Mouse (Mus musculus) erythroblast, adult 5-6 weeks (primary cell): Measurements from ENCODE around the gene Snx1. TPM values are rescaled to one million over a fixed set of nuclear protein-coding genes. Genes with fewer than 3 reads are reported as not detected.
A peak's percentile ranks its signal among the peaks of the same experiment; 100 is the strongest.

Source experiments
- ATAC-seq: replicated peaks from 2 replicates; pipeline ENCODE4 v1.8.0; 2016; ENCODE audit warnings: moderate number of reproducible peaks, mild to moderate bottlenecking, moderate TSS enrichment, inconsistent platforms; ENCODE audit not compliant: poor library complexity, low FRiP score, severe bottlenecking
- total RNA-seq, 2 experiments: library from RNA; stranded (forward) in 1 of 2; stranded (reverse) in 1 of 2; fragments of 150-400 nt in 1 of 2; fragments of 200-764, 138-1000 nt in 1 of 2; gene quantifications; 2 replicates each; pipeline versions ENCODE4 v1.2.3 to v1.2.4; 2015 to 2017; ENCODE audit warnings: low replicate concordance in 2 of 2

Snx1 gene
- total RNA-seq, 2 experiments from 2014 or later, result 11.1 to 44.0 TPM

GRCm38 (mm10) chr9:66060308-66060647 is 66.1 kb downstream of the Snx1 start:
- peak; percentile 41 for ATAC-seq

- peak; percentile 94 for ATAC-seq
Observed at GRCm38 (mm10) chr9:66059583-66060307, 66.6 kb downstream of the Snx1 start, which contains the start of gene Ppib. TSS of gene Ppib (plus strand) at chr9:66060222.

GRCm38 (mm10) chr9:66053620-66054019 is 72.8 kb downstream of the Snx1 start:
- ATAC-seq, result no peak

GRCm38 (mm10) chr9:66052731-66053130 is 73.7 kb downstream of the Snx1 start:
- ATAC-seq, result no peak

- ATAC-seq, result no peak
Observed at GRCm38 (mm10) chr9:66051493-66051892, 74.9 kb downstream of the Snx1 start.

- ATAC-seq, result no peak
Observed at GRCm38 (mm10) chr9:66049931-66050601, 76.3 kb downstream of the Snx1 start.

- no peak for ATAC-seq
Observed at GRCm38 (mm10) chr9:66043241-66043640, 83.1 kb downstream of the Snx1 start.

- no peak for ATAC-seq
Observed at GRCm38 (mm10) chr9:66042331-66042730, 84.1 kb downstream of the Snx1 start.

- ATAC-seq, result no peak
Observed at GRCm38 (mm10) chr9:66040801-66041200, 85.6 kb downstream of the Snx1 start.

GRCm38 (mm10) chr9:66039290-66039689 is 87.1 kb downstream of the Snx1 start:
- no peak for ATAC-seq

GRCm38 (mm10) chr9:66038581-66038980 is 87.8 kb downstream of the Snx1 start:
- ATAC-seq, result no peak; the same call in 1 of the 2 replicates

Other genes with a start within 250 kb of the Snx1 start
- gene Pclaf, start 236.3 kb downstream of the Snx1 start, total RNA-seq (2015; ENCODE audit: low replicate concordance), result 21.7 and 24.9 TPM in 2 replicates
- gene Pclaf, start 236.3 kb downstream of the Snx1 start, total RNA-seq (2017; ENCODE audit: low replicate concordance), result 51.6 and 90.7 TPM in 2 replicates
- 5.4 and 6.0 TPM in 2 replicates for gene Trip4, start 217.8 kb downstream of the Snx1 start, total RNA-seq (2015; ENCODE audit: low replicate concordance)
- 8.0 and 13.5 TPM in 2 replicates for gene Trip4, start 217.8 kb downstream of the Snx1 start, total RNA-seq (2017; ENCODE audit: low replicate concordance)
- 9.6 and 15.8 TPM in 2 replicates for gene Csnk1g1, start 217.7 kb downstream of the Snx1 start, total RNA-seq (2015; ENCODE audit: low replicate concordance)
- gene Csnk1g1, start 217.7 kb downstream of the Snx1 start, total RNA-seq (2017; ENCODE audit: low replicate concordance), result 12.5 and 19.3 TPM in 2 replicates
- 121 and 151 TPM in 2 replicates for gene Ppib, start 66.4 kb downstream of the Snx1 start, total RNA-seq (2015; ENCODE audit: low replicate concordance)
- 155 and 185 TPM in 2 replicates for gene Ppib, start 66.4 kb downstream of the Snx1 start, total RNA-seq (2017; ENCODE audit: low replicate concordance)
- gene Snx22, start 56.9 kb downstream of the Snx1 start, total RNA-seq (2015; ENCODE audit: low replicate concordance), result 35.7 and 39.1 TPM in 2 replicates
- 58.5 and 59.1 TPM in 2 replicates for gene Snx22, start 56.9 kb downstream of the Snx1 start, total RNA-seq (2017; ENCODE audit: low replicate concordance)
- 71.7 and 81.5 TPM in 2 replicates for gene Ciao2a, start within 50 bp of the Snx1 start, total RNA-seq (2015; ENCODE audit: low replicate concordance)
- 37.1 and 66.1 TPM in 2 replicates for gene Ciao2a, start within 50 bp of the Snx1 start, total RNA-seq (2017; ENCODE audit: low replicate concordance)
- 157 and 171 TPM in 2 replicates for gene Dapk2, start 31.6 kb upstream of the Snx1 start, total RNA-seq (2015; ENCODE audit: low replicate concordance)
- 252 and 316 TPM in 2 replicates for gene Dapk2, start 31.6 kb upstream of the Snx1 start, total RNA-seq (2017; ENCODE audit: low replicate concordance)
- 543 and 570 TPM in 2 replicates for gene Herc1, start 223.9 kb upstream of the Snx1 start, total RNA-seq (2015; ENCODE audit: low replicate concordance)
- gene Herc1, start 223.9 kb upstream of the Snx1 start, total RNA-seq (2017; ENCODE audit: low replicate concordance), result 1,171 and 1,293 TPM in 2 replicates